Mouse (Mus musculus): ENCODE results near the gene Tex29. TPM values are rescaled to one million over a fixed set of nuclear protein-coding genes. Genes with fewer than 3 reads are reported as not detected.

Tex29 gene
- polyA plus RNA-seq, 1 experiment from 2014 or later, result not detected

DNA sequence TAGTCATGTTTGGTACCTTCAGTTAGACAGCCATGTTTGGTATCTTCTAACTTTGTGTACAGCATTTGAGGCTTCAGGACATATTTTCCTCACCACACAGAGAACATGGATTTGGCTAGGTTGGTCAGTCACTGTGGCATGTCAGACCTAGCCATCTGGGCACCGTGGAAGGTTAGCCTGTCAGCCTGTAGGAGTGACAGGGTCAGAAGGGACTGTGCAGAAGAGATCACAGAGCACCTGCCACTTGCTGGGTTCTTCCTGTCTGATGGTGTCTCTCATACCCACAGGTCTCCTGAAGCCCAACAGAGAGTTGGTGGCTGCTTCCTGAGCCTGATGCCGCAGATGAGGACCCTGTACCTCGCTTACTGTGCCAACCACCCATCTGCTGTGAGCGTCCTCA lies 35.4 kb upstream of the Tex29 start:
- H3K9me3 ChIP-seq (ENCODE audit: control insufficient read depth, low read length), result no peaks in the 10 kb centered on the region
- ATAC-seq (ENCODE audit: insufficient number of reproducible peaks, low FRiP score, low TSS enrichment, low read depth), result no peak
- H3K36me3 ChIP-seq (ENCODE audit: control insufficient read depth, insufficient read depth, low read length), result peaks cover 23% of the 10 kb centered on the region
- no peak for DNase-seq (ENCODE audit: low spot score)
- H3K9ac ChIP-seq (ENCODE audit: low read length), result no peak overlapping the region
- H3K4me2 ChIP-seq (ENCODE audit: low read depth, severe bottlenecking), result no peak overlapping the region
- no peaks in the 10 kb centered on the region for H3K27me3 ChIP-seq (ENCODE audit: control insufficient read depth, insufficient read depth, low read length)
- H3K27ac ChIP-seq (replicated peaks; ENCODE audit: low read depth, low read length), result no peak overlapping the region
- WGBS, result 97% methylated on average over 4 of the region's 4 CpGs
- H3K4me3 ChIP-seq (ENCODE audit: low read depth, low read length), result no peak overlapping the region
- H3K4me1 ChIP-seq (ENCODE audit: control insufficient read depth, insufficient read depth, low read length), result no peaks in the 10 kb centered on the region

DNA sequence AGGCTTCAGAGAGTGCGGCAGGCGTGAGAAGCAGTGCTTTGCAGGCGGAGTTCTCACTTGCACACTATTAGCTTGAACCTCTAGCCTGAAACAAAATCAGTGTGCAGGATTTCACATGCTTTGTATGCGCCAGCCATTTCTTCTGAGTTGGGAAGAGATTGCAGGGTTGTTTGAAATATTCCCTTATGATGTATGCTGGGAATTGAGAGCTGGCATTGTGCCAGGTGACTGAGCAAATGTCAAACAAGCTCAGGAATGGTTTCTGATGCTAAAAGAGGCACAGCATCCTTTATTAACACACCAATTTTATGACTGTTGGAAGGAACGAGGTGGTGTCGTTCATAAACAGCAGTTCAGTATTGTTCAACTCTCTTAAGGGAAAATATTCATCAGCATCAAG lies 34.0 kb upstream of the Tex29 start:
- Histone ChIP-seq H3K4me1 (ENCODE audit: control insufficient read depth, insufficient read depth, low read length) (no peaks in the 10 kb centered on the region), H3K36me3 (ENCODE audit: control insufficient read depth, insufficient read depth, low read length) (peaks cover 30% of the 10 kb centered on the region), H3K4me2 (ENCODE audit: low read depth, severe bottlenecking) (no peak overlapping the region), H3K4me3 (ENCODE audit: low read depth, low read length) (no peak overlapping the region), H3K9me3 (ENCODE audit: control insufficient read depth, low read length) (no peaks in the 10 kb centered on the region), H3K9ac (ENCODE audit: low read length) (no peak overlapping the region), H3K27me3 (ENCODE audit: control insufficient read depth, insufficient read depth, low read length) (no peaks in the 10 kb centered on the region), H3K27ac (replicated peaks; ENCODE audit: low read depth, low read length) (no peak overlapping the region)
- WGBS, result 95% methylated on average over 6 of the region's 6 CpGs
- no peak for ATAC-seq (ENCODE audit: insufficient number of reproducible peaks, low FRiP score, low TSS enrichment, low read depth)
- no peak for DNase-seq (ENCODE audit: low spot score)

DNA sequence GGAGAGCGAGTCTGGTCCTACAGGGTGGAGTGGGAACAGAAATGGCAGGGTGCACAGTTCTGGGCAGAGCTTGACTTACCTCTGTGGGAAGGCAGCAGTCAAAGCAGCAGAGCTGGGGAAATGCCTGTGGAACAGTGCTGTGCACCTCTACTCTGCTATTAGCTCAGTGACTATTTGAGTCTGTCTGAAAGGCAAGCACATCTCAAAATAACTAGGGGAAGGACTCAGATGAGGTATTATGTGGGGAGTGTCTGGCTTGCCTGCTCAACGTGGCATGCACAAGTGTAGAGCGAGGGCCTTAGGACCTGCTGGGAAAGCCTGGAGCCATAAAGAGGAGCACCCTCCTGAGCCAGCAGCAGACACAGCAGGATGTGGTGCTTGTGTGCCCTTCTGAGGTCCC lies 32.9 kb upstream of the Tex29 start:
- Histone ChIP-seq H3K27me3 (ENCODE audit: control insufficient read depth, insufficient read depth, low read length) (no peaks in the 10 kb centered on the region), H3K27ac (replicated peaks; ENCODE audit: low read depth, low read length) (no peak overlapping the region), H3K4me1 (ENCODE audit: control insufficient read depth, insufficient read depth, low read length) (no peaks in the 10 kb centered on the region), H3K9ac (ENCODE audit: low read length) (no peak overlapping the region), H3K9me3 (ENCODE audit: control insufficient read depth, low read length) (no peaks in the 10 kb centered on the region), H3K4me2 (ENCODE audit: low read depth, severe bottlenecking) (no peak overlapping the region), H3K36me3 (ENCODE audit: control insufficient read depth, insufficient read depth, low read length) (peaks cover 30% of the 10 kb centered on the region), H3K4me3 (ENCODE audit: low read depth, low read length) (no peak overlapping the region)
- DNase-seq (ENCODE audit: low spot score) (no peak), ATAC-seq (ENCODE audit: insufficient number of reproducible peaks, low FRiP score, low TSS enrichment, low read depth) (no peak)
- WGBS, result 89% methylated on average over 3 of the region's 3 CpGs

DNA sequence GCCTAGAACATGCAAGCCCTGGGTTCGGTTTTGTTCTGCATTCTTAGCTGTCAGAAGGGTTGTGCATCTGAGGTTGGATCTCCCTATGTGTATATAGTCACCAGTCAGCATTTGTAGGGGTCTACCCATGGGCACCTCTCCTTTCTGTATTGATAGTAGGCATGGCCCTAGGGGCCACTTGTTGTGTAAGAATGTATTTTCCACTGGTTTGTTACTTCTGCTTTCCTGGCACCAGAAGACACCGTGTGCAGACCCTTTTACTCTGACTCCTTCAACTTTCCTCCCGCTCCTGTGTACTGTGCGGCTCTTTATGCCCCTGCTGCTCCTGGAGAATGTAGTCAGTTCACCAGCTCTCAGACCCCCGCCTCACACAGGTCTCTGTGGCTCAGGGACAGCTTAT lies 32.2 kb upstream of the Tex29 start:
- H3K27me3 ChIP-seq (ENCODE audit: control insufficient read depth, insufficient read depth, low read length), result no peaks in the 10 kb centered on the region
- no peak overlapping the region for H3K4me3 ChIP-seq (ENCODE audit: low read depth, low read length)
- no peaks in the 10 kb centered on the region for H3K9me3 ChIP-seq (ENCODE audit: control insufficient read depth, low read length)
- no peaks in the 10 kb centered on the region for H3K4me1 ChIP-seq (ENCODE audit: control insufficient read depth, insufficient read depth, low read length)
- ATAC-seq (ENCODE audit: insufficient number of reproducible peaks, low FRiP score, low TSS enrichment, low read depth) (no peak), DNase-seq (ENCODE audit: low spot score) (no peak)
- H3K4me2 ChIP-seq (ENCODE audit: low read depth, severe bottlenecking), result no peak overlapping the region
- H3K9ac ChIP-seq (ENCODE audit: low read length), result no peak overlapping the region
- peaks cover 30% of the 10 kb centered on the region for H3K36me3 ChIP-seq (ENCODE audit: control insufficient read depth, insufficient read depth, low read length)
- 95% methylated on average over 5 of the region's 5 CpGs for WGBS
- H3K27ac ChIP-seq (replicated peaks; ENCODE audit: low read depth, low read length), result no peak overlapping the region

DNA sequence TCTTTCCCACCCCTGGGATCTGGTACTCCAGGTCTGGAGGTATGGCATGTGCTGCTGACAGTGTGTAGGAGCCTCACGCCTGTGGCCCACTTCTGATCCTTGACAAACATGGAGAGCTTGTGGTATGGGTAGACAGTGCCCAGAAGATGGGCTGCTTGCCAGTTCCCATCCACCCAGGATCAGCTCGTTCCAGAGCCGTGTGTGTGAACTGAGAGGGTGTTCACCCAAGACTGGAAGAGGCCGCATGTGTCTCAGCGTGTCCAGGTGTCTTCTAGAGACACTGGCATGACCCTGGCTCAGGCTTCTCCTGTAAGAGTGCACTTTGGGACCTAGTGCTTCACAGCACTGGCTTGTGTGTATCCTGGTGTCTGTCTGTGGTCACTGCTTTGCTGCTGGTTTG lies 29.8 kb upstream of the Tex29 start:
- Histone ChIP-seq H3K27ac (replicated peaks; ENCODE audit: low read depth, low read length) (no peak overlapping the region), H3K9ac (ENCODE audit: low read length) (no peak overlapping the region), H3K4me1 (ENCODE audit: control insufficient read depth, insufficient read depth, low read length) (no peaks in the 10 kb centered on the region), H3K36me3 (ENCODE audit: control insufficient read depth, insufficient read depth, low read length) (peaks cover 36% of the 10 kb centered on the region), H3K27me3 (ENCODE audit: control insufficient read depth, insufficient read depth, low read length) (no peaks in the 10 kb centered on the region), H3K9me3 (ENCODE audit: control insufficient read depth, low read length) (no peaks in the 10 kb centered on the region), H3K4me3 (ENCODE audit: low read depth, low read length) (no peak overlapping the region), H3K4me2 (ENCODE audit: low read depth, severe bottlenecking) (no peak overlapping the region)
- 93% methylated on average over 5 of the region's 5 CpGs for WGBS
- ATAC-seq (ENCODE audit: insufficient number of reproducible peaks, low FRiP score, low TSS enrichment, low read depth) (no peak), DNase-seq (ENCODE audit: low spot score) (no peak)

DNA sequence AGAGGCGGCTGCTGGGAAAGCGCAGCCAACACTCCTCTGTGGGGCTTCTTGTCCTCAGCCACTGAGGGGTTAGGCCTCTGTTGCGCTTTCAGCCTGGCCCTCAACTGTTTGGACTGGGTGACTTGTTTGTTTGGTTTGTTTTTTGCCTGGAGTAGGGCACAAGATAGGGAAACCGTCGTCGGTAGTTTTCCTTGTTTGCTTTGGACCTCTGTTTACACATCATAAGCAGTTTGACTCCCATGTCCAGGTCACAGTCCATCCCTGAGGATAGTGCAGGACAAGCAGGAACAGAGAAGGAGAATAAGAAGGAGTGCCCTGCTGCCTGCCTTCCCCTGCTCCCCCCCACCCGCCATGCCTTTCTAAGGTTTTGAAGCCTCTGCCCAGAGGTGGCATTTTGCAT lies 26.5 kb upstream of the Tex29 start:
- 89% methylated on average over 7 of the region's 7 CpGs for WGBS
- H3K4me2 ChIP-seq (ENCODE audit: low read depth, severe bottlenecking), result no peak overlapping the region
- no peaks in the 10 kb centered on the region for H3K27me3 ChIP-seq (ENCODE audit: control insufficient read depth, insufficient read depth, low read length)
- no peak overlapping the region for H3K27ac ChIP-seq (replicated peaks; ENCODE audit: low read depth, low read length)
- no peaks in the 10 kb centered on the region for H3K4me1 ChIP-seq (ENCODE audit: control insufficient read depth, insufficient read depth, low read length)
- H3K36me3 ChIP-seq (ENCODE audit: control insufficient read depth, insufficient read depth, low read length), result peaks cover 29% of the 10 kb centered on the region
- H3K9me3 ChIP-seq (ENCODE audit: control insufficient read depth, low read length), result no peaks in the 10 kb centered on the region
- no peak overlapping the region for H3K4me3 ChIP-seq (ENCODE audit: low read depth, low read length)
- no peak for ATAC-seq (ENCODE audit: insufficient number of reproducible peaks, low FRiP score, low TSS enrichment, low read depth)
- no peak overlapping the region for H3K9ac ChIP-seq (ENCODE audit: low read length)
- DNase-seq (ENCODE audit: low spot score), result no peak

DNA sequence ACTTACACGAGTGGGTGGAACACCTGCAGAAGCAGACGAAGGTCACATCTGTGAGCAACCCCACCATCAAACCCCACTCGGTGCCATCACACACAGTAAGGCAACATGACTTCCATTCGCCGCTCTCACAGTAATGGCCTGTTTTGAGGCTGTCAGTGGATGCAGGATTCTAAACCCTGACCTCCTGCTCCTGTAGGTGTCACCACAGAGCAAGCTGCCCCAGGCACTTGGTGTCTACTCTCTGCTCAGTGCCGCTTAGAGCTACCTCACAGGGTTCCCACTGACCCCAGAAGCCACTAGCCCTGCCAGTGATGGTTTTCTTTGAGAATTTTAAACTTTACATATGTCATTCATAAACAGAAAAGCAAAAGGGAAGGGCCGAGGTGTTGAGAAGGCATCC lies 25.1 kb upstream of the Tex29 start:
- Histone ChIP-seq H3K27me3 (ENCODE audit: control insufficient read depth, insufficient read depth, low read length) (no peaks in the 10 kb centered on the region), H3K27ac (replicated peaks; ENCODE audit: low read depth, low read length) (no peak overlapping the region), H3K9me3 (ENCODE audit: control insufficient read depth, low read length) (no peaks in the 10 kb centered on the region), H3K4me2 (ENCODE audit: low read depth, severe bottlenecking) (no peak overlapping the region), H3K9ac (ENCODE audit: low read length) (no peak overlapping the region), H3K4me3 (ENCODE audit: low read depth, low read length) (no peak overlapping the region), H3K36me3 (ENCODE audit: control insufficient read depth, insufficient read depth, low read length) (peaks cover 28% of the 10 kb centered on the region), H3K4me1 (ENCODE audit: control insufficient read depth, insufficient read depth, low read length) (no peaks in the 10 kb centered on the region)
- DNase-seq (ENCODE audit: low spot score) (no peak), ATAC-seq (ENCODE audit: insufficient number of reproducible peaks, low FRiP score, low TSS enrichment, low read depth) (no peak)
- WGBS, result 91% methylated on average over 7 of the region's 7 CpGs

DNA sequence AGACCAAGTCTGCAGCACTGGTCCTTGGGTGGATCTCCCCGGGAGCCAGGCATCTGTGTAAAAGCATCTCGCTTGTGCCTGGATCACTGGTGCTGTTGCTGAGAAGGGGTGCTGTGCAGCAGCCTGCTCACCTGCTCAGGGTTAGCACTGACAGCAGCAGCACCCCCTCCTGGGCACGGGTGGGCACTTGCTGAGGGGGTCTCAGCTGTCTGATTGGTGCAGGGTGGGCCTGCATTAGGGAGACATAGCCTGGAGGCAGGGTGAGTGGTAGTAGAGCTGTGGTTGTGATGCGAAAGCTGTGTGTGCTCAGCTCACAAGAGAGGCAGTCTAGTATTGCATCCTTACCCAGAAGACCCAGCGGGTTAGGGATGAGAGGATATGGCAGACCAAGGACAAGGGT lies 20.1 kb upstream of the Tex29 start:
- ATAC-seq (ENCODE audit: insufficient number of reproducible peaks, low FRiP score, low TSS enrichment, low read depth) (no peak), DNase-seq (ENCODE audit: low spot score) (no peak)
- Histone ChIP-seq H3K4me3 (ENCODE audit: low read depth, low read length) (no peak overlapping the region), H3K27ac (replicated peaks; ENCODE audit: low read depth, low read length) (no peak overlapping the region), H3K27me3 (ENCODE audit: control insufficient read depth, insufficient read depth, low read length) (no peaks in the 10 kb centered on the region), H3K36me3 (ENCODE audit: control insufficient read depth, insufficient read depth, low read length) (peaks cover 21% of the 10 kb centered on the region), H3K9ac (ENCODE audit: low read length) (no peak overlapping the region), H3K4me2 (ENCODE audit: low read depth, severe bottlenecking) (no peak overlapping the region), H3K4me1 (ENCODE audit: control insufficient read depth, insufficient read depth, low read length) (no peaks in the 10 kb centered on the region), H3K9me3 (ENCODE audit: control insufficient read depth, low read length) (no peaks in the 10 kb centered on the region)
- 87% methylated on average over 5 of the region's 5 CpGs for WGBS

DNA sequence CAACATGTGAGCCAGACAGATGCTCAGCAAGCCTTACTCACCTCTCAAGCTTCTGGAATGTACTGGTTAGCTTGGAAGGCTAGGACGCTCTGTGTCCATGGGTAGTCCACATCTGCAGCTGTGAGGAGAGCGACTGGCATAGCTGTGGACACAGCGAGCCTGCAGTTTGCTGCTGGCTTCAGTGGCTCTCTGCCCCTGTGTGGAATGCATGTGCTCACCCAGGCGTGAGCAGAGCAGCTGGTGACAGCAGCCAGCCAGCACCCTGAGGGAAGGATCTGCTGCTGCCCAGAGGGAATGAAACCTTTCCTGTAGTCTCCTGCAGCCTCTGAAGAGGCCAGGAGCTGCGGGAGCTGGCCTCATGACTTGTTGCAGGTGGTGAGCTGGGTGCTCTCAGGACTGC lies 19.7 kb upstream of the Tex29 start:
- no peak for DNase-seq (ENCODE audit: low spot score)
- peaks cover 19% of the 10 kb centered on the region; the same call in 1 of the 2 replicates for H3K36me3 ChIP-seq (ENCODE audit: control insufficient read depth, insufficient read depth, low read length)
- no peak for ATAC-seq (ENCODE audit: insufficient number of reproducible peaks, low FRiP score, low TSS enrichment, low read depth)

More for the DNA sequence above, 19.7 kb upstream of the Tex29 start:
- Histone ChIP-seq H3K4me1 (ENCODE audit: control insufficient read depth, insufficient read depth, low read length) (no peaks in the 10 kb centered on the region), H3K4me2 (ENCODE audit: low read depth, severe bottlenecking) (no peak overlapping the region), H3K9me3 (ENCODE audit: control insufficient read depth, low read length) (no peaks in the 10 kb centered on the region), H3K27me3 (ENCODE audit: control insufficient read depth, insufficient read depth, low read length) (no peaks in the 10 kb centered on the region), H3K9ac (ENCODE audit: low read length) (no peak overlapping the region), H3K27ac (replicated peaks; ENCODE audit: low read depth, low read length) (no peak overlapping the region), H3K4me3 (ENCODE audit: low read depth, low read length) (no peak overlapping the region)
- 91% methylated on average over 5 of the region's 5 CpGs for WGBS
